Mouse (Mus musculus): ENCODE results near the gene Efcab5. TPM values are rescaled to one million over a fixed set of nuclear protein-coding genes. Genes with fewer than 3 reads are reported as not detected.

The Efcab5 gene
- polyA plus RNA-seq, 1 experiment = 4.1 TPM

Other genes starting within 250 kb of the Efcab5 start
- 0.19 and 0.20 TPM in 2 replicates for gene Slc6a4, start 190.4 kb downstream of the Efcab5 start, polyA plus RNA-seq (2012; rRNA removed)
- 11.5 and 11.6 TPM in 2 replicates for gene Nsrp1, start 110.5 kb downstream of the Efcab5 start, polyA plus RNA-seq (2012; rRNA removed)
- 14.6 and 15.6 TPM in 2 replicates for gene Ssh2, start 27.3 kb upstream of the Efcab5 start, polyA plus RNA-seq (2012; rRNA removed)